Mouse (Mus musculus): ENCODE results near the gene Igfbp2.
A peak's percentile ranks its signal among the peaks of the same experiment; 100 is the strongest.

Gene Igfbp2

GRCm38 (mm10) chr1:72856209-72856909, 32.1 kb downstream of the Igfbp2 start:
- no peak for DNase-seq

GRCm38 (mm10) chr1:72857142-72857541, 32.8 kb downstream of the Igfbp2 start:
- DNase-seq, result no peak

GRCm38 (mm10) chr1:72857631-72858030, 33.3 kb downstream of the Igfbp2 start:
- no peak for DNase-seq

- no peak for DNase-seq
These were observed 34.0 kb downstream of the Igfbp2 start for GRCm38 (mm10) chr1:72858286-72858685.

GRCm38 (mm10) chr1:72858874-72859273, 34.6 kb downstream of the Igfbp2 start:
- no peak for DNase-seq

- DNase-seq, result no peak
These were observed 35.7 kb downstream of the Igfbp2 start for GRCm38 (mm10) chr1:72859963-72860362.

- no peak for DNase-seq
These were observed 36.2 kb downstream of the Igfbp2 start for GRCm38 (mm10) chr1:72860502-72860901.

GRCm38 (mm10) chr1:72861702-72862101, 37.4 kb downstream of the Igfbp2 start:
- no peak for DNase-seq

- DNase-seq, result no peak
These were observed 37.9 kb downstream of the Igfbp2 start for GRCm38 (mm10) chr1:72862248-72862647.

- DNase-seq, result no peak
These were observed 39.4 kb downstream of the Igfbp2 start for GRCm38 (mm10) chr1:72863692-72864091.

- DNase-seq, result no peak
These were observed 40.0 kb downstream of the Igfbp2 start for GRCm38 (mm10) chr1:72864272-72864671.

GRCm38 (mm10) chr1:72865900-72866299, 41.6 kb downstream of the Igfbp2 start:
- DNase-seq, result peak; percentile 66 to 67

- DNase-seq, result no peak
These were observed 42.1 kb downstream of the Igfbp2 start for GRCm38 (mm10) chr1:72866417-72866816.

GRCm38 (mm10) chr1:72867346-72867745, 43.0 kb downstream of the Igfbp2 start:
- DNase-seq, result no peak

- DNase-seq, result no peak
These were observed 44.3 kb downstream of the Igfbp2 start for GRCm38 (mm10) chr1:72868429-72869215.

GRCm38 (mm10) chr1:72869275-72869674, 45.0 kb downstream of the Igfbp2 start:
- DNase-seq, result no peak

GRCm38 (mm10) chr1:72869681-72870614, 45.6 kb downstream of the Igfbp2 start:
- peak; percentile 65 to 66 for DNase-seq

GRCm38 (mm10) chr1:72870615-72871336, 46.5 kb downstream of the Igfbp2 start:
- DNase-seq, result no peak

- no peak for DNase-seq
These were observed 47.0 kb downstream of the Igfbp2 start for GRCm38 (mm10) chr1:72871337-72871696.

- no peak for DNase-seq
These were observed 47.6 kb downstream of the Igfbp2 start for GRCm38 (mm10) chr1:72871697-72872411.

- DNase-seq, result peak; percentile 52 to 60
These were observed 48.2 kb downstream of the Igfbp2 start for GRCm38 (mm10) chr1:72872521-72872920.

- DNase-seq, result no peak
These were observed 48.8 kb downstream of the Igfbp2 start for GRCm38 (mm10) chr1:72873078-72873477.

All from B cell, adult 2 months (primary cell).